Mouse (Mus musculus) ES-E14 (cell line): ENCODE data around the gene Rpl23a.

Experiments used
- CHD2 ChIP-seq: IDR thresholded peaks from 2 replicates; pipeline ENCODE4 v1.6.1; 2014; ENCODE audit warnings: mild to moderate bottlenecking, low read depth, low read length, inconsistent platforms
- MAFK ChIP-seq: IDR thresholded peaks from 2 replicates; pipeline ENCODE4 v1.6.1; 2014; ENCODE audit warnings: mild to moderate bottlenecking, low read depth, low read length, inconsistent platforms; ENCODE audit not compliant: insufficient read depth
- ZC3H11A ChIP-seq: IDR thresholded peaks from 2 replicates; pipeline ENCODE4 v1.6.1; 2012; ENCODE audit warnings: low read depth, mild to moderate bottlenecking, inconsistent platforms, low read length, borderline replicate concordance
- ZNF384 ChIP-seq: IDR thresholded peaks from 2 replicates; pipeline ENCODE4 v1.6.1; 2012; ENCODE audit warnings: low read depth, low read length, inconsistent platforms

DNA sequence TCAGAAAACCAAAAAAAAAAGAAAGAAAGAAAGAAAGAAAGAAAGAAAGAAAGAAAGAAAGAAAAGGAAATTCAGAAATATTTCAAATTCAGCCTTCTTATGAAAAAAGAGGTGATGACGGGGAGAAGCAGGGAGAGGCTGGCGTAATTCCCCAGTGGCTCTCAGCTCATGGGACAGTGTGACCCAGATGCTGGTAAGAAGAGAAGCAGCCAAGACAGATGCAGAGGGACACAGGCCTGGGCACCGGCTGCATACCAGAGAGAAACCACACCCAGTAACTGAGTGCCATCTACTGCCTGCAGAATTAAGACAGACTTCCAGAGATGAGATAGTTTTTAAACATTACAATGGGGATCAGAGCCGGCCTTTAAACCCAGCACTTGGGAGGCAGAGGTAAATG lies 40.2 kb upstream of the Rpl23a start:
- no peak for TF ChIP-seq ZNF384
- no peak for TF ChIP-seq CHD2
- no peak for TF ChIP-seq ZC3H11A
- no peak for TF ChIP-seq MAFK
